Mouse (Mus musculus) spleen, adult 2 months (tissue): ENCODE measurements around the gene Rptor.

Experiments used
- CTCF ChIP-seq: fragments of 200-500 bp; IDR thresholded peaks from 2 replicates; pipeline ENCODE4 v1.5.1; 2011; ENCODE audit warnings: mild to moderate bottlenecking, inconsistent platforms; ENCODE audit not compliant: insufficient read depth, insufficient read length, insufficient replicate concordance; ENCODE audit errors: extremely low read depth
- POLR2A ChIP-seq: fragments of 200-500 bp; IDR thresholded peaks from 2 replicates; pipeline ENCODE4 v1.6.1; 2011; ENCODE audit warnings: low read depth, low read length, inconsistent platforms

- no peak for TF ChIP-seq CTCF
- TF ChIP-seq POLR2A: no peak
Observed at GRCm38 (mm10) chr11:119947426-119947825, 344.7 kb downstream of the Rptor start.
